Mouse (Mus musculus) frontal cortex, adult (tissue): Measurements from ENCODE around the gene Sdc4.

Experiments
- ATAC-seq: cut with Nextera tagmentation; 2 replicates; pipeline ENCODE4 v1.9.2; 2017; ENCODE audit warnings: mild to moderate bottlenecking, moderate library complexity, mixed read lengths; ENCODE audit not compliant: low TSS enrichment

Sdc4 gene

DNA sequence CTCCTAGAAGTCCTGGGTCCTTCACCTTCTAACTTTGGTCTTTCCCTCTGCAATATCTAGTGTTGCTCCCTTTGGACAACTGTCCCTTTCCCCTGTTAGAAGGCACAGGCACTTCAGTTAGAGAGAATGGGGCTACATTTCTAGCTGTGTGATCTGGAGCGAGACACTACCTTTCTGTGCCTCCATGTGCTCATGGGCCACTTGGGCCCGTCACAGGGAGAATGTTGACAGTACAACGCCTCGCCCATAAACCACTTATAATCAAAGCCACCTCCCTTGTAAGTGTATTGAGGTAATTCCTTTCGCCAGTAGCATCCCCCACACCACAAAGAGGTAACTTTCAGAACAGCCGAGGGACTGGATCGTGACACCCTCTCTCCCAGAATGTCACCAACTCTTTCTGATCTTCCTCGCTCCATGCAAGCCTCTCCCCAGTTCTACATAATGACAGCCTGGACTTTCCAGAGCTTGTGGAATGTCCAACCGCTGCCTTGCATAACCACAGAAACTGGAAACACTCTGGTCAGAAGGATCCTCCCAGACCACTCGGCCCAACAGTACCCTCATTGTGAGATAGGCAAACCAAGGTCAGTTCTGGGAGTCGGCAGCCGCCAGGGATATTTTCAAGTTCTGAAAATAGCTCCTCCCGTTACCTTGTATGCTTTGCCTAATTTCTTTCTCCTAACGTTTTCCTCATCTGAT lies 5.8 kb upstream of the Sdc4 start:
- ATAC-seq, result no peak

- ATAC-seq, result no peak
Observed at GRCm38 (mm10) chr2:164448921-164449320, 5.2 kb upstream of the Sdc4 start.

- ATAC-seq, result no peak
Observed at GRCm38 (mm10) chr2:164448140-164448539, 4.5 kb upstream of the Sdc4 start.

DNA sequence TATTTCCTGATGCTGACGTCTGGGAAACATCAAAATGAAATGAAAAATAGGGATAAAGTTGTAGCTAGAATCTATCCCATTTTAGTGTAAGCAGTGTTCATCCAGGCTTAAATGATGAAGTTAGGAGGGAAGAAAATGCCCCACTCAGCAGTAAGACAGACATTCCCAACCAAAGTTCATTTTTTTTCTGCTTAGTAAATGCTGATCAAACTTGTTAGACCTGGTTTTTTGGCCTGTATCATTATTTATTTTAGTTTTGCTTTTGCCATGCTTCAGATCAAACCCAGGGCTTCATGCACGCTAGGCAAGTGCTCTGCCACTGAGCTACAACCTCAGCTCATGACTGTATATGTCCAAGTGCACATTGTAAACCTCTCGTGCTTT lies 2.4 kb upstream of the Sdc4 start:
- no peak for ATAC-seq

DNA sequence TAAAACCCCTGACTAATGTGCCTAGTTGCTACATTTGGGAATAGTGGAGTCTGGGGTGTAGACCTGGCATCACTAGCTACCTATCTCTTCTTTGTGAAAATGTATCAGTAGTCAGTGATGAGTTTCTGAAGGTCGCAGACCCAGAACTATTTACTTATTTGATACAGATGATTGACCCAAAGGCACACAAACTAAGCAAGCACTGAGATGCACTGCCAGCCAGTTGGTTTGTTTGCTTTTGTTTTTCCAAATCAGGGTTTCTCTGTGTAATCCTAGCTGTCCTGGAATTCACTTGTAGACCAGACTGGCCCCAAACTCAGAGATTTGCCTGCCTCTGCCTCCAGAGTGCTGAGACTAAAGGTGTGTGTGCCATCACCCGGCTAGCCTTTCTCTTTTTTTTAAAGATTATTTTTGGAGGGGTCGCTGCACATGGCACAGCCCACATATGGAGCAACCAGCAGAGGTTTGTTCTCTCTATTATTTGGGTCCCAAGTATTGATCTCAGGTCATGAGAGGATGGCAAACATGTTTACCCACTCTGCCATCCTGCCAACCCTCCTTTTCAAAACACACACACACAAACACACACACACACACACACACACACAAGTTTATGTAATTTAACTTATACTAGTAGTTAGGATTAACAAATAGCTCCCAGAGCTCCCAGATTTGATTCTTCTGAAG lies 1.9 kb upstream of the Sdc4 start:
- no peak for ATAC-seq

DNA sequence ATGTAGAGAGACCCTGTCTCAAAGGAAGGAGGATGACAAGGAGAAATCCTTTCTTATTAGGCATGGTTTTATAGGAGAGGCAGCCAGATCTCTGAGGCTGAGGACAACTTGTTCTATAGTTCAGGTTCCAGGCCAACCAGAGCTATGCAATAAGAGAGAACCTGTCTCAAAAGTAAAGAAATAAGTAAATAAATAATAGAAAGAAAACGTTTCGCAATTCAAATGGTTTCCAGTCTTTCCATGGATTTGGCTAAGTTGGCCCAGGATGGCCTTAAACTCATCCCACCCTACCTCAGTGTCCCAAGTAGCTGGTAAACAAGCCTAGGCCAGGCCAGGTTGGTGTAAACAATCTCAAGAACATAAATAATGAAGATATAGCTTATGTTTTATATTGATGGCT lies 1.0 kb upstream of the Sdc4 start:
- no peak for ATAC-seq

DNA sequence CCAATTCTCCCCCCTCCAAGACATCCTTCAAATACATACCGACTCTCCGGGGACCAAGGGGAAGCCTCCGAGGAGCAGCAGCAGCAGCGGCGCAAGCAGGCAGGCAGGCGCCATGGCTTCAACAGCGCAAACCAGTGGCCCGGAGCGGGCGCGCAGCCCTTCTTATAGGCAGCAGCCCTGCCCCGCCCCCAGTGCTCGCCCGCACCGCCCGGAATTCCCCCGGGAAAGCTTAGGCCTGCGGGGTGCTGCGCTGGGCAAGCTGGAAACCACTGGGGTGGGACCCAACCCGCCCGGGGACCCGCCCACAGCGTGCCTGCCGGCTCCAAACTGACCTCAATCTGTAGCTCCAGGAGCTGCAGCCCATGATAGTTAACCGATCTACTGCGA lies 643 bp downstream of the Sdc4 start:
- ATAC-seq, result peak; percentile 86

- 0 out of 2 replicates have a peak, but pooled peaks have one; percentile 16 for ATAC-seq
Observed at GRCm38 (mm10) chr2:164442315-164443050, 1.2 kb downstream of the Sdc4 start.

DNA sequence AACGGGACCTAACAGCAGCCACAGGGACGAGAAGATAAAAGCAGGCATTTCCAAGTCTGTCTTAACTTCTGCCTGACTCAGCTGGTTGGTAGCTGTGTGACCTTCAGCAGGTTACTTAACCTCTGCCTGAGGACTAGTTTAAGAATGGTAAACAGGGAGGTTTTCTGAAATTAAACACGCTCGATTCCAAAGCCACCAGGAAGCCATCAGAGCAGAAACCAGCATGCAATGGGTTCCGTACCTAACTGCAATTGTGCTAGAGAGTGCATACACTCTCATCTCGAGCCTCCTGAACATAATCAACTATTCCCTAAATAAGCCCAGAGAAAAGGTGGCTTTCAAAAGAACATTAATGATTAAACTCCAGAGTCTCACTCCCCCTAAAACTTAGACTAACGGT lies 2.0 kb downstream of the Sdc4 start:
- no peak for ATAC-seq

DNA sequence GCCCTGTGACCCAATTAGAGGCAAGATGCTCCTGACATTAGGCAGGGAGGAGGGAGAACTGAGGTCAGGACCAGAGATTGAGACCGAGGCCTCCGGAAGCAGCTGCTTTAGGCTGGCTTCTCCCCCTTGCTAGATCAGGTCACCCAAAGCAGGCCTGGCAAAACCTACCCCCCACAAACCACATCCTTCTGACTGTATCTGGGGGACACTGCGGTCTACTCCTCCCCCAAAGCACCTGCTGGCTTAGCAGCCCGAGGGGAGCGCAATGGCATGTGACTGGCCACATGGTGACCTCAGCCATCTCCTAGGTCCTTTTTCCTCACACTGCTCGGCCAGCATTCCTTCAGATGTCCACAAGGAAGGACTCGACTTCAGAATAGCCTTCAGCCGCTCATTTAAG lies 2.5 kb downstream of the Sdc4 start:
- ATAC-seq, result no peak

DNA sequence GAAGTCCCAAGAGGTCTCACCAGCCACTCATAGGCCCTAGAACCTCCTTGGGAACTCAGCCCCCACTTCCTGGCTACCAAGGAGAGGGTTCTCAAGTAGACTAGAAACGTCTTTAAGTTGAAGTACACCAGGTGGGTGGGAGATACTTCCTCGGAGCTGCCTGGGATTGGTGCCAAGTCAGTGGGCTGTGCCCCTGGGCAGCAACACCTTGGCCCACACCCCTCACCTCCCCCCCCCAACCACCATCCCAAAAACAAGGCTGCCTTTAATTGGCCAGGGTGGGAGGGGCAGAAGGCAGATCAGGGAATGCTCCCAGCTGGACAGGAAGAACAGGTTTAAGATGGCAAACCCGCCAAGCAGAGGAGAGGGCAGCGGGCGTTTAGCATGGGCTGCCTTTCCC lies 3.4 kb downstream of the Sdc4 start:
- ATAC-seq, result no peak

DNA sequence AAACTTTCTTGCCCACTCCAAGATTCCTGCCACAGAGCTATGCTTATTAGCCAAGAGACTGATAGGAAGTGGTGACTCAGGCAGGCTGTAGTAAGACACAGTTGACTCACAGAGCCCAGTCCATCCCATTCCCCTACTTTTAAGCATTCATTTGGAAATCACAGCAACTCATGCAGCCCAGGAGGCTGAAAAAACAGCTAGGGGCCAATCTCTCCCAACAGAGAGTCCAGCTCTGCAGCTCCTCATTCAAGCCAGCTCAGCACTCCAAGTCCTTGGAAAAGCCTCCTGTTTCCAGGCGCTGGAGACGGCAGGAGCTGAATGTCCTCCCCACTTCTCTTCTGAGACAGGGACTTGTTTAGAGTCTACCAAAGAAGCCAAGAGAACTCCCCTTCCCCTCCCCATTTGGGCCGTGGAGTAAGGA lies 4.7 kb downstream of the Sdc4 start:
- ATAC-seq, result no peak

DNA sequence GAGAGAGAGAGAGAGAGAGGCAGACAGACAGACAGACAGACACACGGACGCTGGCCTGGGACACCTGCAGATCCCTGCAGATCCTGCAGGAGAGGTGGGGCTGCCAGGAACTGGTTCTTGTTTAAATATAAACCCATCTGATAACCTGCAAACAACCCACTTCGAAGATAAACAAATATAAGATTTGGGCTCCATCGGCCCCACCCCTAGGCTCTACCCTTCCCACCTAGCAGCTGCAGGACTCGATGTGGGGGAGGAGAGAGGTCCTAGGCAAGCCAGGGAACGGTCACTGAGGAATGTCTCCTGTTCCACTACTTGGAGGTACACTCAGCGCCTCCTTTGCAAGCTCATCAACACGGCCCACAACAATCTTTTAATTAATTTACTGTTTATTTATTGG lies 5.4 kb downstream of the Sdc4 start:
- no peak for ATAC-seq

GRCm38 (mm10) chr2:164437710-164438109 lies 6.0 kb downstream of the Sdc4 start:
- no peak for ATAC-seq

DNA sequence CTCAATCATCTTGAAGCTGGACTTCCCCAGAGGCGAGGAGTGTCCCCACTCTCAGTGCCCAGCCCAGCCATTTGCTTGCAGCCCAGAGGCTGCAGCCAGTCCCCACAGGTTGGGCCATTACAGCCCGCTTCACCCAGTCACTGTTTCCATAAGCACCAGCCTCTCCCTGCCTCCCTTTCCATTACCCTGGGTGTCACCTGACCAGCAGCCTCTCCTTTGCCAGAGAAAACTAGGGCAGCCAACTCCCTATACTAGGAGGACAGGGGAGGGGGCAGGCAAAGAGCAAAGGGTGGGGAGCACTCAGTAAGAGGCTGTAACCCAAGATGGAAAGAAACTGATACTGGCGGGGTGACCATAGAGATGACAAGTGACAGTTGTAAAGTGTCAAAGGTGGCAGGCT lies 6.7 kb downstream of the Sdc4 start:
- no peak for ATAC-seq

DNA sequence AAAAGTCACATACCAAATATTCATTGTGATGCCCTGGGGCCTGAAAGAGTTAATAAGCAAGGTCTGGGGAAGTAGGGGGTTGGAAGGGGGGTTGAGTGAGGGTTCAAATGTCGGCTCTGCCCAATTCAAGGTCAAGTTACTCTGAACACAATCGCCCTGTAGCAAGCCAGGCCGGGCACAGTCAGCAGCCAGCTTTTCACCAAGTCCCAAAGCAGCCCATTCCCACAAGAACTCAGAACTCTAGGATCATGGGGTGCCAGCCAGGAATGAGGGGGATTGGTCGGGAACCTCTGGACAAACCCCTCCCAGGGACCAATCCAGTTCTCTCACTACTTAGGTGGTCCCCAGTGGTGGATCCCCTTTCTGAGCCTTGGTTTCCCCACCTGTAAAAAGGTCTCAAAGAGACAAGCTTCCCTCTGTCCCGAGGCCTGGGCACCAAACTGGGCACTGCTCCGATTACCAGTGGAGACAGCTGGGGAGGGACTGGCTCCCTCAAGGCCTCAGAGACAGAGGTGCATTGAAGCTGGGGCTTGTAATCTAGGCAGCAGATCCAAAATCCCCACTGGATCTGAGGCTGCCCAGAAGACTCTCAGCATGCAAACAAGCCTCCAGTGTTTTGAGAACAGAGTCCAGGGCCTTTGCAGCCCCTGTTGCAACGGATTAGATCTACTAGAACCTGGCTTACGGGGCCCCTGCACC lies 7.3 kb downstream of the Sdc4 start:
- ATAC-seq, result peak; percentile 55; the same call in 1 of the 2 replicates

DNA sequence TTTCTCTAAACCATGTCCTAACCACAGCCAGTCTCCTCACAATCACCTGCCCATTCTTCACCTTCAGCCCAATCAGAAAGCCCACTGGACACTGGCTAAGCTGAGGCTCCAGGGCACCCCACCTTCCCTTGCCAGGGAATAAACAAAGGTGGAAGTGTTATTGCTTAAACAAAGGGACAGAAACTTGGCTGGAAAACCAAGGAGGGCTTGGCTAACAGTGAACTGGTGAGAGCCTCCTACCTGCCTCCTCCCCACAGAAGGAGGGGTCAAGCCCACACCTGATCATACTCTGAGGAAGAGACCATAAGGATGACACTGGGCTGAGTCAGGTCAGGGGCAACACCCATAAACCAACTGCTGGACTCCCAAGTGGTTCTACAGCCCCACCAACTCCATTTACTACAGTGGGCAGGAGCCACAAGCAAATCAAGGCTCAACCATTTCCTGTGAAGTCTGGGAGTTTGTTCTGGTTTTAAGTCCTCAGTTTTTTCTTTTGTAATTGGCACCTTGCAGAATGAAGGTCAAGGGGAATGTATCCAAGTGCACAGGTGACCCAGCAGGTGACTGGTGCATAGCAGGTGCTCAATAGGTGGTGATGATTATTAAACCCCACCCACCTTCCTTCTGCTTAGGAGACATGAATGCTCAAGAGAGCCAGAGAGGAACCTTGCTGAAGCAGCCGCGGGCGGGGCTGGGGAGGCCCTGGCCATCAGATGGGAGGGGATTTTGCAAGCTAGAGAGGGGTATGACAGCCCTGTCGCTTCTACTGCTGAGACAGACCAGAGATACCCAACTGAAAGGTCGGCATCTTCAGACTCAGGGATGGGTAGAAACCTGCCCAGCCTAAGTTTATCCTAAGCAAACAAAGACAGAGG lies 8.2 kb downstream of the Sdc4 start:
- ATAC-seq, result no peak

GRCm38 (mm10) chr2:164434681-164435080 lies 9.0 kb downstream of the Sdc4 start:
- ATAC-seq, result no peak

DNA sequence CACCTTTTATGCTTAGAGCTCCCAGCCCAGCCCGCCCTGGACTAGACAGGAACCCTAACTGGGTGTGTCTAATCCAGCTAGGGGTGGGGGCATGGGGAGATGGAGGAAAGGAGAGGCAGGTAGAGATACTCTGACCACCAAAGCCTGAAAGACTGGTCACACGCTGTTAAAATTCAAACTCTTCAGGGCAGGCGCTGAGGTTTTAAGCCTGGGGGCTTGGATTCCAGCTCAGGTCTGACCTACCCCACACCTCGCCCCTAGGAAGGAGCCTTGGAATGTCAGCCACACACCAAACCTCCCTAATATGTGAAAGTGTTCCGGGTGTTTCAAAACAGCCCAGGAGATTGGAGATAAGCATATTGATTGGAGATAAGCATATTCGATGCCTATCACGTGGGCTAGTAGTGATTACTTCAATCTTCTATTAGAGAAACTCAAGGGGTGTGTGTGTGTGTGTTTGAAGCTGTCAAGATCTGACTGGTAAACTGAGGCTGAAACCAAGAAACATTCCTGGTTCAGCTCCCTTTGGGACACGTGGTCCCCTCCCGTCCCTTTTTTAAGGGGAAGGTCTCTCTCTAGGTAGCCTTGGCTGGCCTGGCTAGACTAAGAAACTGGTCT lies 10.3 kb downstream of the Sdc4 start:
- no peak for ATAC-seq

GRCm38 (mm10) chr2:164432541-164433191 lies 11.0 kb downstream of the Sdc4 start:
- ATAC-seq, result no peak
